Mouse (Mus musculus): ENCODE results near the gene Stxbp1. TPM values are rescaled to one million over a fixed set of nuclear protein-coding genes. Genes with fewer than 3 reads are reported as not detected.

The Stxbp1 gene
- total and polyA plus RNA-seq, 3 experiments, result 3.3 to 13.7 (median 6.1) TPM

DNA sequence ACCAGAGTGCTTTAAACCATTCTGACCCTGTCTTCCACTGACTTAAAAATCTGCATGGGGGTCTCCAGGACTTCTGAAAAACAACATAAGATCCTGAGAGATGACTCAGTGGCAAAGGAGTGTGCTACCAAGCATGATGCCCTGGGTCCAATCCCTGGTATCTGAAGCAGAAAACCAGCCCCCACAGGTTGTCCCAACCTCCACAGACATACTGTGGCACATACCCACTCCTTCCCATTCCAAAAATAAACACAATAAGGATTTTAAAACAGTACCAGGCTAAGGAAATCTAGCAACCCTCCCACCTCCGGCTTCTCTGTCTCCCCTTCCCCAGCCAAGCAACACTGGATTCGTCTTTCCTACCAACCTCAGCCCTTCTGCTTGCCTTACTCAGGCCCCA, 7.8 kb downstream of the Stxbp1 start:
- no peak for TF ChIP-seq GATA1 (IDR thresholded peaks at IDR 0.05; ENCODE audit: borderline replicate concordance, low read length)
- TF ChIP-seq GATA2 (IDR thresholded peaks at IDR 0.05; ENCODE audit: borderline replicate concordance, low read depth, low read length), result no peak
- TF ChIP-seq CTCF (IDR thresholded peaks at IDR 0.05; ENCODE audit: low read depth, low read length), result no peak
- no peak for TF ChIP-seq TAL1 (conservative IDR thresholded peaks at IDR 0.05; ENCODE audit: low read depth, low read length)
- TF ChIP-seq POLR2AphosphoS5 (IDR thresholded peaks at IDR 0.05; ENCODE audit: insufficient replicate concordance, low read depth, low read length), result no peak
- Histone ChIP-seq H3K36me3 (replicated peaks) (peaks cover 25% of the 10 kb centered on the region), H3K4me1 (ENCODE audit: insufficient read depth, low read depth, low read length) (peaks cover 2% of the 10 kb centered on the region; the same call in 1 of the 2 replicates), H3K4me3 (ENCODE audit: low read depth, low read length) (no peak overlapping the region), H3K9me3 (replicated peaks) (no peaks in the 10 kb centered on the region), H3K27me3 (ENCODE audit: insufficient read depth, low read length) (no peaks in the 10 kb centered on the region)
- DNase-seq (ENCODE audit: low spot score) (no peak), ATAC-seq (ENCODE audit: extremely low read depth, insufficient number of reproducible peaks, low FRiP score, poor library complexity, severe bottlenecking) (no peak)

DNA sequence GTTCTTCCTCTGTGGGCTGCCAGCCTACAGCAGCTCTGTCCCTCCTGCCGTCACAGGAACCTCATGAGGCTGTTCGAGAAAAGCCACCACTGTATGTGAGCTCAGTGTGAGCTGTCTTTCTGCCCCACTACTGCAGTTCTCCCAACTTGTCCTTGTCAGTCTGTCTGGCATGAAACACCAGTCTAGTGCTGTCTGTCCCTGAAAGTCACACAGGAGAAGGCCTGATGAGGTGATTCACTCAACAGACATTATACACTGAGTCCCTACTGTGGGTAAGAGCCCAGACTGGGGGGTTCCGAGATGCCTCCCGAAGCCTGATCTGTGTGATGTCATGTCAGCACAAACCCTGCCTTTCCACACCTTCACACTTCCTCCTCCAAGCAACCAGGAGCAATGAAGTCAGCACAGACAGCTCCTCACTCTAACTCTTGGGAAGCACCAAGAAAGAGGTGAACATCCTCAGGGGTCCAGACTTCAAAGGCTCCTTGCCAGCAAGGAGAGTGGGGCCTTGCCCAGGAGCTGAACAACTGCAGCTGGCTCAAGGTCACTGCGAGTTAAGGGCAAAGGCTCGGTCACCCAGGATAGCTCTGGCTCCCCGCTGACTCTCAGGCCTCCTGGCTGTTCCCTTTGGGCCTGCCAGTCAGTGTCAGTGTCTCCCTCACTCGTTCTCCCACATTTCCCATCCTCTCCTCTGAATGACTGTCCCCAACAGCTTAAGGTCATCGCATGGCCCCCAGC, 8.7 kb downstream of the Stxbp1 start:
- Histone ChIP-seq H3K27me3 (ENCODE audit: insufficient read depth, low read length) (no peaks in the 10 kb centered on the region), H3K4me1 (ENCODE audit: insufficient read depth, low read depth, low read length) (peaks cover 2% of the 10 kb centered on the region; the same call in 1 of the 2 replicates), H3K9me3 (replicated peaks) (no peaks in the 10 kb centered on the region), H3K36me3 (replicated peaks) (peaks cover 23% of the 10 kb centered on the region), H3K4me3 (ENCODE audit: low read depth, low read length) (no peak overlapping the region)
- TF ChIP-seq CTCF (IDR thresholded peaks at IDR 0.05; ENCODE audit: low read depth, low read length), result no peak
- TF ChIP-seq POLR2AphosphoS5 (IDR thresholded peaks at IDR 0.05; ENCODE audit: insufficient replicate concordance, low read depth, low read length), result no peak
- no peak for DNase-seq (ENCODE audit: low spot score)
- ATAC-seq (ENCODE audit: extremely low read depth, insufficient number of reproducible peaks, low FRiP score, poor library complexity, severe bottlenecking), result no peak

DNA sequence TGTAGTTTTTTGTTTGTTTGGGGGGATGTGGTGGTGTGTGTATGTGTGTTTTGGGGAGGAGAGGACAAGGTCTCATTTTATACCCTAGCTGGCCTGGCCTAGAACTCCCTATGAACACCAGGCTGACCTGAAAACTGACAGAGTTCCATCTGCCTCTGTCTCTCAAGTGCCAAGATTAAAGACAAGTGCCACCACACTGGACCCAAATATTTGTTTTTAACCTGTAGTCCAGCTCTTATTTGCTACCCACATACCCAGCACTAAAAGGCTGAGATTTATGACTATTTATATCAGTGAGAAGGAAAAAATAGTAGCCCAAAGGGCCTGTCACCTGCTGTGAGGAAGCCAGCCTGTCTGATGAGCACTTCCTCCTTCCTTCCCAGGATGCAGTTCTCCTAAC, 11.5 kb downstream of the Stxbp1 start:
- Histone ChIP-seq H3K27me3 (ENCODE audit: insufficient read depth, low read length) (peaks cover 4% of the 10 kb centered on the region; the same call in 1 of the 2 replicates), H3K4me1 (ENCODE audit: insufficient read depth, low read depth, low read length) (peaks cover 2% of the 10 kb centered on the region; the same call in 1 of the 2 replicates), H3K36me3 (replicated peaks) (peaks cover 13% of the 10 kb centered on the region), H3K4me3 (ENCODE audit: low read depth, low read length) (no peak overlapping the region), H3K9me3 (replicated peaks) (no peaks in the 10 kb centered on the region)
- ATAC-seq (ENCODE audit: extremely low read depth, insufficient number of reproducible peaks, low FRiP score, poor library complexity, severe bottlenecking) (no peak), DNase-seq (ENCODE audit: low spot score) (no peak)
- no peak for TF ChIP-seq CTCF (IDR thresholded peaks at IDR 0.05; ENCODE audit: low read depth, low read length)
- no peak for TF ChIP-seq GATA2 (IDR thresholded peaks at IDR 0.05; ENCODE audit: borderline replicate concordance, low read depth, low read length)
- no peak for TF ChIP-seq POLR2AphosphoS5 (IDR thresholded peaks at IDR 0.05; ENCODE audit: insufficient replicate concordance, low read depth, low read length)
- no peak for TF ChIP-seq GATA1 (IDR thresholded peaks at IDR 0.05; ENCODE audit: borderline replicate concordance, low read length)
- no peak for TF ChIP-seq TAL1 (conservative IDR thresholded peaks at IDR 0.05; ENCODE audit: low read depth, low read length)

DNA sequence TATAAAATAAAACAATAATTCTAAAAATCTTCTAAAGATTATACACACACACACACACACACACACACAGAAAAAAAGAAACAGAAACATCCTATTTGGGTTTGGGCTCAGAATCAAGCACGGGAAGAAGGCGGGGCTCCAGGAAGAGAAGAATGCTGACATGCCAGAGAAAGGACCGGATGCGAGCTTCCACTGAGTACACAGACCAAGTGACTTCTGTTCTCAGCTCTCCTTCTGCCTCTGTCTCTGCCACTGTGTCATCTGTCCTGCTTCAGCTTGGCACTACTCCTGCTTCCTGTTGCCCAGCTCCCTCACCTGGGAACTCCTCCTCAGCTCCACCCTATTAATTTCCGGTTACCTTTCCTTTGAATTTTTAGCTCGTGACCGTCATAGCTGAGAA, 12.5 kb downstream of the Stxbp1 start:
- DNase-seq (ENCODE audit: low spot score), result no peak

DNA sequence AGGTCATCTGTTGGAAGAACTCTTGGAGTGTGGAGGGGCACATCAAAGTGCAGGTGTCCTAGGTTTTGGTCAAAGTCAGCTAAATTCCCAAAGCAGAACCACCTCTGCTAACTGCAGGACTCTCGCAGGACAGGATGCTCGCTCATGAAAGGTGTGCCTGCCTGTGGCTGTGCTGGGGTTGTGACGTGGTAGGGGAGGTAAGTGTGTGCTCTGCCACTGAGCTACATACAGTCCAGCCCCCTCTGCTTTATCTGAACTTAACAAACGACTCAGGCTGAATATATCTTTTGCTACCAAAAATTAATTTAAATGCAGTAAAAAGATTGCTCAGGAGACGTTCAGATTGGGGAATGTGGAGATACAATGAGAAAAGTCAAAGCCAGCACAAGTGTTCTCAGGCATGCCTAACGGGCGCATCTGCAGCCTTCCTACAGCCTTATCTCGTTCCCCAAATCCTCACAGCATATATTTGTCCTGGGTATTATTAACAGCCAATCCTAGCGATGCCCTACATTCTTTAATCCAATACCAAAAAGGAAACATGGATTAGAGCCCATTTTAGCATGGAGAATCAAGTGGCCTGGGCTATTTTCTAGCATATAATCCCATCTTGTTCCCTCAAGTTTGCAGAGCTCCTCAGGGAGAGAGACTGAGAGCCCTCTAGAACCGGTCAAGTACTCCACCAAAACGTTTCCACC, 17.9 kb downstream of the Stxbp1 start:
- Histone ChIP-seq H3K9me3 (replicated peaks) (no peaks in the 10 kb centered on the region), H3K4me1 (ENCODE audit: insufficient read depth, low read depth, low read length) (peaks cover 6% of the 10 kb centered on the region), H3K4me3 (ENCODE audit: low read depth, low read length) (no peak overlapping the region), H3K36me3 (replicated peaks) (peaks cover 2% of the 10 kb centered on the region), H3K27me3 (ENCODE audit: insufficient read depth, low read length) (peaks cover 4% of the 10 kb centered on the region)
- ATAC-seq (ENCODE audit: extremely low read depth, insufficient number of reproducible peaks, low FRiP score, poor library complexity, severe bottlenecking) (no peak), DNase-seq (ENCODE audit: low spot score) (no peak)
- TF ChIP-seq CTCF (IDR thresholded peaks at IDR 0.05; ENCODE audit: low read depth, low read length), result no peak
- no peak for TF ChIP-seq POLR2AphosphoS5 (IDR thresholded peaks at IDR 0.05; ENCODE audit: insufficient replicate concordance, low read depth, low read length)
- no peak for TF ChIP-seq GATA1 (IDR thresholded peaks at IDR 0.05; ENCODE audit: borderline replicate concordance, low read length)
- no peak for TF ChIP-seq GATA2 (IDR thresholded peaks at IDR 0.05; ENCODE audit: borderline replicate concordance, low read depth, low read length)
- TF ChIP-seq TAL1 (conservative IDR thresholded peaks at IDR 0.05; ENCODE audit: low read depth, low read length), result no peak

More for the DNA sequence above, 12.5 kb downstream of the Stxbp1 start:
- H3K4me1 ChIP-seq (ENCODE audit: insufficient read depth, low read depth, low read length), result peaks cover 2% of the 10 kb centered on the region; the same call in 1 of the 2 replicates
- no peak for ATAC-seq (ENCODE audit: extremely low read depth, insufficient number of reproducible peaks, low FRiP score, poor library complexity, severe bottlenecking)
- H3K36me3 ChIP-seq (replicated peaks), result peaks cover 5% of the 10 kb centered on the region
- H3K9me3 ChIP-seq (replicated peaks), result no peaks in the 10 kb centered on the region
- H3K27me3 ChIP-seq (ENCODE audit: insufficient read depth, low read length), result peaks cover 4% of the 10 kb centered on the region; the same call in 1 of the 2 replicates
- TF ChIP-seq TAL1 (conservative IDR thresholded peaks at IDR 0.05; ENCODE audit: low read depth, low read length) (no peak), CTCF (IDR thresholded peaks at IDR 0.05; ENCODE audit: low read depth, low read length) (no peak), GATA2 (IDR thresholded peaks at IDR 0.05; ENCODE audit: borderline replicate concordance, low read depth, low read length) (no peak), POLR2AphosphoS5 (IDR thresholded peaks at IDR 0.05; ENCODE audit: insufficient replicate concordance, low read depth, low read length) (no peak), GATA1 (IDR thresholded peaks at IDR 0.05; ENCODE audit: borderline replicate concordance, low read length) (no peak)
- H3K4me3 ChIP-seq (ENCODE audit: low read depth, low read length), result no peak overlapping the region

DNA sequence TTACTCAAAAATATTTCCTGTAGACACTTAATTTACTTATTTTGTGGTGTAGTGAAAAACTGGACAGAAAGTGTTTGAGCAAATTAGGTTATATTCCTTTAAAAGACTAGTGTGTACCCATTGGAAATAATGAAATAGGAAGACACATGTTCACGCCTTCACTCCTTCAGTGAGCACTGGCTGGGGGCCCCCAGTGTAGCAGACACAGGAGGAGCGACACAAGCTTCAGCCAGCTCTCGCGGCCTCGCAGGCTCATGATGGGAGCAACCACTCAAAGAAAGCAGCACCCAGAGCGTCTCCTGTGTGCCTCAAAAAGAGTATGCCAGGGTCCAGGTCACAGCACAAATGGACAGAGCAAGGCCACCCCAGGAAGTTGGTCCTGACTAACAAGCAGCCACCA, 21.2 kb downstream of the Stxbp1 start:
- H3K4me1 ChIP-seq (ENCODE audit: insufficient read depth, low read depth, low read length), result peaks cover 8% of the 10 kb centered on the region
- no peak overlapping the region for H3K4me3 ChIP-seq (ENCODE audit: low read depth, low read length)
- TF ChIP-seq GATA2 (IDR thresholded peaks at IDR 0.05; ENCODE audit: borderline replicate concordance, low read depth, low read length), result no peak
- no peak for TF ChIP-seq CTCF (IDR thresholded peaks at IDR 0.05; ENCODE audit: low read depth, low read length)
- no peak for TF ChIP-seq GATA1 (IDR thresholded peaks at IDR 0.05; ENCODE audit: borderline replicate concordance, low read length)
- no peak for TF ChIP-seq POLR2AphosphoS5 (IDR thresholded peaks at IDR 0.05; ENCODE audit: insufficient replicate concordance, low read depth, low read length)
- no peak for TF ChIP-seq TAL1 (conservative IDR thresholded peaks at IDR 0.05; ENCODE audit: low read depth, low read length)
- H3K27me3 ChIP-seq (ENCODE audit: insufficient read depth, low read length), result no peaks in the 10 kb centered on the region; the same call in none of the 2 replicates
- no peak for DNase-seq (ENCODE audit: low spot score)
- H3K36me3 ChIP-seq (replicated peaks), result peaks cover 17% of the 10 kb centered on the region
- no peak for ATAC-seq (ENCODE audit: extremely low read depth, insufficient number of reproducible peaks, low FRiP score, poor library complexity, severe bottlenecking)
- no peaks in the 10 kb centered on the region for H3K9me3 ChIP-seq (replicated peaks)

Data from G1E (cell line).